In genomic region chr10:80614351-80614750, GRCm38 (mm10) we compare ENCODE assay signal across 10 mouse cellular contexts.
"Had no signal": no experiment of that assay in that cellular context is flagged by ENCODE, and none has a peak within 500 bp of the region (broad histone marks: within the 10 kb centered on the region; RNA-seq: fewer than 3 reads in every experiment).

No protein-coding gene starts in this region.

- H3K27ac ChIP-seq: limb, embryonic 13.5 days; liver, embryonic 14.5 days; midbrain, embryonic 12.5 days; neural tube, embryonic 15.5 days; stomach, postnatal 0 days had no signal

- H3K9me3 ChIP-seq: limb, embryonic 13.5 days; midbrain, embryonic 12.5 days; neural tube, embryonic 15.5 days had no signal

- H3K4me2 ChIP-seq: limb, embryonic 13.5 days; midbrain, embryonic 12.5 days; neural tube, embryonic 15.5 days had no signal

- ATAC-seq: midbrain, embryonic 16.5 days had no signal

- H3K4me1 ChIP-seq: limb, embryonic 13.5 days; midbrain, embryonic 12.5 days; neural tube, embryonic 15.5 days had no signal

- H3K9ac ChIP-seq: limb, embryonic 13.5 days; liver, embryonic 14.5 days; midbrain, embryonic 12.5 days; neural tube, embryonic 15.5 days had no signal

- H3K4me3 ChIP-seq: limb, embryonic 13.5 days; midbrain, embryonic 12.5 days; neural tube, embryonic 15.5 days had no signal

- H3K27me3 ChIP-seq: limb, embryonic 13.5 days; midbrain, embryonic 12.5 days; neural tube, embryonic 15.5 days had no signal

- DNase-seq: kidney, adult 18-20 months; kidney, postnatal 10 days; left cerebral cortex, postnatal 4 days; lung, adult 18-20 months had no signal
